Mouse (Mus musculus) ovary, adult 18-20 months (tissue): ENCODE results near the gene Trp53bp2.
A peak's percentile ranks its signal among the peaks of the same experiment; 100 is the strongest.

Experiments used
- DNase-seq: peaks from one replicate; pipeline ENCODE4 v3.0.0; 2022; ENCODE audit warnings: low spot score, mixed read lengths

The Trp53bp2 gene

GRCm38 (mm10) chr1:182408243-182408642 is 729 bp upstream of the Trp53bp2 start:
- no peak for DNase-seq

GRCm38 (mm10) chr1:182409401-182410173 is 615 bp downstream of the Trp53bp2 start:
- no peak for DNase-seq

- DNase-seq: no peak
Measured at GRCm38 (mm10) chr1:182412586-182413270, 3.8 kb downstream of the Trp53bp2 start.

- no peak for DNase-seq
Measured at GRCm38 (mm10) chr1:182419481-182419880, 10.5 kb downstream of the Trp53bp2 start.

- DNase-seq: no peak
Measured at GRCm38 (mm10) chr1:182424274-182424673, 15.3 kb downstream of the Trp53bp2 start.

- DNase-seq: no peak
Measured at GRCm38 (mm10) chr1:182425176-182425575, 16.2 kb downstream of the Trp53bp2 start.

GRCm38 (mm10) chr1:182426444-182426843 is 17.5 kb downstream of the Trp53bp2 start:
- DNase-seq: no peak

- no peak for DNase-seq
Measured at GRCm38 (mm10) chr1:182427426-182427825, 18.5 kb downstream of the Trp53bp2 start.

GRCm38 (mm10) chr1:182429826-182430225 is 20.9 kb downstream of the Trp53bp2 start:
- DNase-seq: no peak

GRCm38 (mm10) chr1:182430676-182431075 is 21.7 kb downstream of the Trp53bp2 start:
- no peak for DNase-seq

GRCm38 (mm10) chr1:182432059-182432458 is 23.1 kb downstream of the Trp53bp2 start:
- no peak for DNase-seq

GRCm38 (mm10) chr1:182436746-182437145 is 27.8 kb downstream of the Trp53bp2 start:
- no peak for DNase-seq

- peak; percentile 53 for DNase-seq
Measured at GRCm38 (mm10) chr1:182439546-182440222, 30.7 kb downstream of the Trp53bp2 start.

GRCm38 (mm10) chr1:182441791-182442473 is 33.0 kb downstream of the Trp53bp2 start:
- DNase-seq: no peak

GRCm38 (mm10) chr1:182444116-182444515 is 35.1 kb downstream of the Trp53bp2 start:
- no peak for DNase-seq

- DNase-seq: no peak
Measured at GRCm38 (mm10) chr1:182448276-182449035, 39.5 kb downstream of the Trp53bp2 start.

GRCm38 (mm10) chr1:182452473-182452872 is 43.5 kb downstream of the Trp53bp2 start:
- DNase-seq: no peak

GRCm38 (mm10) chr1:182455080-182455479 is 46.1 kb downstream of the Trp53bp2 start:
- DNase-seq: no peak

- no peak for DNase-seq
Measured at GRCm38 (mm10) chr1:182458556-182458955, 49.6 kb downstream of the Trp53bp2 start.

GRCm38 (mm10) chr1:182459436-182459835 is 50.5 kb downstream of the Trp53bp2 start:
- no peak for DNase-seq
